Mouse (Mus musculus) liver, embryonic 16.5 days (tissue): ENCODE data around the gene Il15. TPM values are rescaled to one million over a fixed set of nuclear protein-coding genes. Genes with fewer than 3 reads are reported as not detected.

Experiments
- ATAC-seq: fragments of 200-750 bp; cut with Nextera tagmentation; 2 replicates; pipeline ENCODE4 v1.8.0; 2017; ENCODE audit warnings: low read depth, mild to moderate bottlenecking, moderate number of reproducible peaks, moderate library complexity
- H3K27ac ChIP-seq: fragments of 300-500 bp; sonication (generic); 2 replicates; pipeline ENCODE4 v1.5.1; 2014; ENCODE audit warnings: mild to moderate bottlenecking, low read length
- H3K27me3 ChIP-seq: fragments of 300-500 bp; sonication (generic); 2 replicates; pipeline ENCODE4 v1.6.1; 2014; ENCODE audit warnings: low read depth, low read length, mixed read lengths; ENCODE audit not compliant: control insufficient read depth, insufficient read depth
- H3K36me3 ChIP-seq: fragments of 300-500 bp; sonication (generic); 2 replicates; pipeline ENCODE4 v1.6.1; 2014; ENCODE audit warnings: mild to moderate bottlenecking; ENCODE audit not compliant: control insufficient read depth, insufficient read depth
- H3K4me1 ChIP-seq: fragments of 300-500 bp; sonication (generic); 2 replicates; pipeline ENCODE4 v1.6.1; 2014; ENCODE audit warnings: low read depth, low read length, mixed read lengths; ENCODE audit not compliant: control insufficient read depth
- H3K4me2 ChIP-seq: fragments of 300-500 bp; sonication (generic); 2 replicates; pipeline ENCODE4 v1.6.1; 2014; ENCODE audit warnings: low read depth, low read length, mixed read lengths
- H3K4me3 ChIP-seq: fragments of 300-500 bp; sonication (generic); 2 replicates; pipeline ENCODE4 v1.5.1; 2014; ENCODE audit warnings: low read depth, mild to moderate bottlenecking, low read length
- H3K9ac ChIP-seq: fragments of 300-500 bp; sonication (generic); 2 replicates; pipeline ENCODE4 v1.6.1; 2014; ENCODE audit warnings: low read depth, low read length
- H3K9me3 ChIP-seq: fragments of 300-500 bp; sonication (generic); replicated peaks from 2 replicates; pipeline ENCODE4 v1.6.1; 2016; ENCODE audit warnings: low read length; ENCODE audit not compliant: control insufficient read depth
- WGBS: fragments of 180-500 bp; shearing (Covaris S2); extraction: QIAGEN DNeasy Blood & Tissue Kit; methylation state at CpG from one replicate; pipeline ENCODE4 v1.1.7; 2014; ENCODE audit not compliant: insufficient replicate concordance; 5-methylcytosine and 5-hydroxymethylcytosine counted together
- polyA plus RNA-seq: library from polyadenylated mRNA; unstranded; fragments of >200 nt; fragmentation: Nextera tagmentation; extraction: Ambion mirVana; gene quantifications from 2 replicates; pipeline ENCODE4 v1.2.1, GENCODE M21; 2015

The Il15 gene
- polyA plus RNA-seq, 1 experiment from 2014 or later, result 6.4 TPM

DNA sequence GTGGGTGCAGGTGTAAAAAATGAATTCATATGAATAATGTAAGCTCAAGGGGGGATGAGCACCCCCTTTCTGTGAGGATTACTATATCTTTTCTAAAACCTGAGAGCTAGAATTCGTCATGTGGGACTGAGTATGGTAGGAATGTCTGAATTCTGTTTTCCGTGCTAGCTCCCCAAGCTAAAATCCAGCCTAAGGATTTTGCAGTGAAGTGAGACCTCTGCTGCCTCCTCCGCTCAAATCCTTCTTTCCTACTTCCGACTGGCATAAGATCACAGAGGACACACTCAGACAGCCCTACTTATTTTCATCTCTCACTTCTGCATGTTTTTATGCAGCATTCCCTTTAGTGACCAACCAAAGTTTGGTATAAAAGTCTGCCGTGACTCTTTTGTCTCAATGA is 121.0 kb downstream of the Il15 start:
- Histone ChIP-seq H3K4me3 (no peak overlapping the region), H3K4me2 (no peak overlapping the region), H3K9ac (no peak overlapping the region), H3K4me1 (no peaks in the 10 kb centered on the region), H3K27me3 (no peaks in the 10 kb centered on the region), H3K27ac (no peak overlapping the region), H3K9me3 (no peaks in the 10 kb centered on the region), H3K36me3 (no peaks in the 10 kb centered on the region)
- no peak for ATAC-seq
- WGBS, result 59% methylated on average over 5 of the region's 5 CpGs
